Mouse (Mus musculus) neural tube, embryonic 11.5 days (tissue): ENCODE data around the gene Ccr6. TPM values are rescaled to one million over a fixed set of nuclear protein-coding genes. Genes with fewer than 3 reads are reported as not detected.

ENCODE experiments used
- ATAC-seq: fragments of 200-750 bp; cut with Nextera tagmentation; 2 replicates; pipeline ENCODE4 v1.8.0; 2017; ENCODE audit warnings: moderate number of reproducible peaks, mild to moderate bottlenecking, moderate TSS enrichment, moderate library complexity; ENCODE audit not compliant: insufficient read depth, low FRiP score, low TSS enrichment
- DNase-seq: peaks from one replicate; pipeline ENCODE4 v3.0.0-alpha.2; 2015; ENCODE audit warnings: low spot score
- H3K27ac ChIP-seq: fragments of 300-500 bp; sonication (generic); 2 replicates; pipeline ENCODE4 v1.5.1; 2014; ENCODE audit warnings: low read depth, mild to moderate bottlenecking, low read length
- H3K27me3 ChIP-seq: fragments of 300-500 bp; sonication (generic); 2 replicates; pipeline ENCODE4 v1.6.1; 2014; ENCODE audit warnings: mild to moderate bottlenecking, low read length, mixed read lengths; ENCODE audit not compliant: control insufficient read depth, insufficient read depth
- H3K36me3 ChIP-seq: fragments of 300-500 bp; sonication (generic); 2 replicates; pipeline ENCODE4 v1.6.1; 2014; ENCODE audit warnings: mild to moderate bottlenecking, low read length, moderate library complexity, mixed read lengths; ENCODE audit not compliant: control insufficient read depth, insufficient read depth
- H3K4me1 ChIP-seq: fragments of 300-500 bp; sonication (generic); 2 replicates; pipeline ENCODE4 v1.6.1; 2014; ENCODE audit warnings: low read length, mixed read lengths; ENCODE audit not compliant: control insufficient read depth, insufficient read depth
- H3K4me2 ChIP-seq: fragments of 300-500 bp; sonication (generic); 2 replicates; pipeline ENCODE4 v1.6.1; 2014; ENCODE audit warnings: low read depth, mild to moderate bottlenecking, moderate library complexity
- H3K4me3 ChIP-seq: fragments of 300-500 bp; sonication (generic); 2 replicates; pipeline ENCODE4 v1.5.1; 2014; ENCODE audit warnings: low read depth, low read length
- H3K9ac ChIP-seq: fragments of 300-500 bp; sonication (generic); 2 replicates; pipeline ENCODE4 v1.6.1; 2014; ENCODE audit warnings: mild to moderate bottlenecking, low read length
- H3K9me3 ChIP-seq: fragments of 300-500 bp; sonication (generic); 2 replicates; pipeline ENCODE4 v1.6.1; 2016; ENCODE audit warnings: low read length; ENCODE audit not compliant: control insufficient read depth
- WGBS: fragments of 180-500 bp; shearing (Covaris S2); extraction: QIAGEN DNeasy Blood & Tissue Kit; methylation state at CpG from one replicate; pipeline ENCODE4 v1.1.7; 2014; 5-methylcytosine and 5-hydroxymethylcytosine counted together
- polyA plus RNA-seq: library from polyadenylated mRNA; unstranded; fragments of >200 nt; fragmentation: Nextera tagmentation; extraction: Ambion mirVana; gene quantifications from 2 replicates; pipeline ENCODE4 v1.2.1, GENCODE M21; 2014

Ccr6 gene
- polyA plus RNA-seq, 1 experiment from 2014 or later = not detected

GRCm38 (mm10) chr17:8283526-8284253 is 47.8 kb downstream of the Ccr6 start:
- no peaks in the 10 kb centered on the region for H3K36me3 ChIP-seq
- peak overlapping the region; percentile 75 for H3K4me3 ChIP-seq
- DNase-seq (peak; percentile 97), ATAC-seq (peak; percentile 99)
- peak overlapping the region; percentile 100 for H3K4me2 ChIP-seq
- peak overlapping the region; percentile 51 for H3K27ac ChIP-seq
- WGBS = under 1% methylated on average over 77 of the region's 77 CpGs
- no peaks in the 10 kb centered on the region; the same call in 1 of the 2 replicates for H3K27me3 ChIP-seq
- peak overlapping the region; percentile 72 for H3K9ac ChIP-seq
- no peaks in the 10 kb centered on the region for H3K9me3 ChIP-seq
- peaks cover 10% of the 10 kb centered on the region; the same call in 1 of the 2 replicates for H3K4me1 ChIP-seq

- Histone ChIP-seq H3K27me3 (no peaks in the 10 kb centered on the region), H3K9ac (peak overlapping the region; percentile 67), H3K27ac (no peak overlapping the region), H3K4me1 (peaks cover 10% of the 10 kb centered on the region; the same call in 1 of the 2 replicates), H3K36me3 (no peaks in the 10 kb centered on the region), H3K4me2 (peak overlapping the region; percentile 100), H3K4me3 (peak overlapping the region; percentile 75), H3K9me3 (no peaks in the 10 kb centered on the region)
- WGBS = under 1% methylated on average over 32 of the region's 32 CpGs
- ATAC-seq (peak; percentile 14), DNase-seq (no peak)
These were observed 48.4 kb downstream of the Ccr6 start for GRCm38 (mm10) chr17:8284254-8284661.

DNA sequence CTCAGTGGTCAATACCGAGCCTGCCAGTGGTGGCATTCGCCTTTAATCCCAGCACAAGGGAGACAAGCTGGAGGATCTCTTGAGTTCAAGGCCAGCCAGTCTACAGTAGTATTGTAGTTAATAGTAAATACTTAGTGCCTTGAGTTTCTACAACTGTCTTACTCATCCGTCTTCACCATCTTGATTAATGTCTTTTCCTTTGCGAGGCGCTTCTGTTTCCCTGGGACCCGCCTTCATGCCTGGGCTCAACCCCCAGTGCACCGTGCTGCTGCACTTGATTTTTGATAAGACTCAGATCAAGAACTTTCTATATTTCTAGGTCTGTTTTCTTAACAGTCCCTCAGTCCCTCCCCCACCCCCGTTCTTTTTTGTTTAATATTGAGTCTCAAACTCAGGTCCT is 49.2 kb downstream of the Ccr6 start:
- WGBS = 33% methylated on average over 8 of the region's 8 CpGs
- Histone ChIP-seq H3K27ac (no peak overlapping the region), H3K9me3 (no peaks in the 10 kb centered on the region), H3K4me2 (peak overlapping the region; percentile 100; the same call in 1 of the 2 replicates), H3K4me3 (no peak overlapping the region), H3K4me1 (peaks cover 10% of the 10 kb centered on the region; the same call in 1 of the 2 replicates), H3K36me3 (no peaks in the 10 kb centered on the region), H3K9ac (no peak overlapping the region), H3K27me3 (no peaks in the 10 kb centered on the region)
- ATAC-seq = no peak
- DNase-seq = no peak

DNA sequence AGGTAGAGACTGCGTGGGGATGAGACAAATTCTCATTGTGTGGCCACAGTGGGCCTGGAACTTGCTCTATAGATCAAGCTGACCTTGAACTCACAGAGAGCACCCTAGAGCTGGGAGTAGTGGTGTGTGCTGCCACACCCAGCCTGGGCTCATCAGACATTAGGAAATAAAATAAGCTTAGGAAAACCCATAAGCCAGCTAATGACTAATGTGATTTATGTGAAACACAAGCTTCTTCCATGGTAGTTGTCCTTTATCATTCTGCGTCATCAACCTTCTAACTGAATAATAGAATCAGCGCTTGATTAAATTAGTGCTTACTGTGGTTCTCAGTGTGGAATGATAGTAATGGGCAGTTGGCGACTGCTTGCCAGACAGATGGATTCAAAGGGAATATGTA is 51.1 kb downstream of the Ccr6 start:
- WGBS = 91% methylated on average over 4 of the region's 4 CpGs
- no peak for ATAC-seq

GRCm38 (mm10) chr17:8289993-8290679 is 54.3 kb downstream of the Ccr6 start:
- no peak for ATAC-seq
- no peaks in the 10 kb centered on the region for H3K27me3 ChIP-seq
- H3K4me3 ChIP-seq = no peak overlapping the region
- no peaks in the 10 kb centered on the region for H3K4me1 ChIP-seq
- no peak for DNase-seq
- no peak overlapping the region for H3K9ac ChIP-seq
- 89% methylated on average over 3 of the region's 3 CpGs for WGBS
- H3K36me3 ChIP-seq = no peaks in the 10 kb centered on the region
- no peak overlapping the region for H3K4me2 ChIP-seq
- no peak overlapping the region for H3K27ac ChIP-seq
- H3K9me3 ChIP-seq = no peaks in the 10 kb centered on the region

More for the DNA sequence above, 51.1 kb downstream of the Ccr6 start:
- DNase-seq = no peak
- Histone ChIP-seq H3K9ac (no peak overlapping the region), H3K36me3 (no peaks in the 10 kb centered on the region), H3K27me3 (no peaks in the 10 kb centered on the region), H3K4me1 (peaks cover 10% of the 10 kb centered on the region; the same call in 1 of the 2 replicates), H3K9me3 (no peaks in the 10 kb centered on the region), H3K4me2 (no peak overlapping the region), H3K27ac (no peak overlapping the region), H3K4me3 (no peak overlapping the region)

DNA sequence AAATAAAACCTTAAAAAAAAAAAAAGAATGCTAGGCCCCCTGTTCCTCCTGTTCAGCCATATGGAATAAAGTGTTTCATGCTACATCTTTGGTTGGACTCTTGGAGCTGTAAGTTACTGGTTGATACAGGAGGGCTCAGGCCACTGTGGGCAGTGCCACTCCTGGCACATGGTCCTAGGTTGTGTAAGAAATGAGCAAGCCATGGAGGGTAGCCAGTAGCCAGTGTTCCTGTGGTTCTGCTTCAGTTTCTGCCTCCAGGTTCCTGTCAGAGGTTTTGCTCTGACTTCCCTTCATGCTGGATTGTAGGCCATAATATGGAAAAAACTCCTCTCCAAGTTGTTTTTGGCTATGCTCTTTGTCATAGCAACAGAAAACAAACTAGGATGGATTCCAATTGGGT is 54.9 kb downstream of the Ccr6 start:
- Histone ChIP-seq H3K4me3 (no peak overlapping the region), H3K27me3 (no peaks in the 10 kb centered on the region), H3K4me2 (no peak overlapping the region), H3K9me3 (no peaks in the 10 kb centered on the region), H3K9ac (no peak overlapping the region), H3K27ac (no peak overlapping the region), H3K4me1 (no peaks in the 10 kb centered on the region), H3K36me3 (no peaks in the 10 kb centered on the region)
- ATAC-seq = no peak
- no peak for DNase-seq

GRCm38 (mm10) chr17:8295825-8296224 is 60.0 kb downstream of the Ccr6 start:
- ATAC-seq (no peak), DNase-seq (no peak)
- Histone ChIP-seq H3K9ac (no peak overlapping the region), H3K9me3 (no peaks in the 10 kb centered on the region), H3K4me3 (no peak overlapping the region), H3K27me3 (no peaks in the 10 kb centered on the region), H3K27ac (no peak overlapping the region), H3K4me1 (no peaks in the 10 kb centered on the region), H3K36me3 (no peaks in the 10 kb centered on the region), H3K4me2 (no peak overlapping the region)

GRCm38 (mm10) chr17:8296313-8296844 is 60.5 kb downstream of the Ccr6 start:
- no peak for DNase-seq
- no peak overlapping the region for H3K4me3 ChIP-seq
- no peak overlapping the region for H3K9ac ChIP-seq
- H3K4me2 ChIP-seq = no peak overlapping the region
- 89% methylated on average over 9 of the region's 9 CpGs for WGBS
- H3K9me3 ChIP-seq = no peaks in the 10 kb centered on the region
- ATAC-seq = no peak
- H3K4me1 ChIP-seq = no peaks in the 10 kb centered on the region
- no peaks in the 10 kb centered on the region for H3K36me3 ChIP-seq
- no peaks in the 10 kb centered on the region for H3K27me3 ChIP-seq
- H3K27ac ChIP-seq = no peak overlapping the region
